Mouse (Mus musculus) olfactory bulb, adult 2 months (tissue): Measurements from ENCODE around the gene G3bp1.

Source experiments
- CTCF ChIP-seq: fragments of 200-500 bp; IDR thresholded peaks from 2 replicates; pipeline ENCODE4 v1.5.1; 2012; ENCODE audit warnings: low read depth, mild to moderate bottlenecking, low read length, moderate library complexity; ENCODE audit not compliant: insufficient read depth
- POLR2A ChIP-seq: fragments of 200-500 bp; IDR thresholded peaks from 2 replicates; pipeline ENCODE4 v1.6.1; 2012; ENCODE audit warnings: mild to moderate bottlenecking, low read depth, low read length, moderate library complexity; ENCODE audit not compliant: insufficient read depth

GRCm38 (mm10) chr11:55450311-55450710, 19.2 kb upstream of the G3bp1 start:
- TF ChIP-seq CTCF (no peak), POLR2A (no peak)
